Mouse (Mus musculus) ovary, postnatal 10 days (tissue): ENCODE measurements around the gene Pan3.
"Not testable (repeated sequence)": the region's sequence is repeated elsewhere in the genome, so short reads cannot be mapped to it uniquely, and the experiment has no call there.

Experiments used
- DNase-seq: peaks from one replicate; pipeline ENCODE4 v3.0.0; 2022; ENCODE audit warnings: low spot score

The Pan3 gene

GRCm38 (mm10) chr5:147557641-147558040 is 127.7 kb downstream of the Pan3 start:
- DNase-seq = not testable (repeated sequence)

- no peak for DNase-seq
Observed at GRCm38 (mm10) chr5:147563511-147564139, 133.7 kb downstream of the Pan3 start.

GRCm38 (mm10) chr5:147564140-147564590 is 134.2 kb downstream of the Pan3 start:
- DNase-seq = no peak

- no peak for DNase-seq
Observed at GRCm38 (mm10) chr5:147565444-147565843, 135.5 kb downstream of the Pan3 start.

GRCm38 (mm10) chr5:147566335-147566734 is 136.4 kb downstream of the Pan3 start:
- no peak for DNase-seq

- DNase-seq = no peak
Observed at GRCm38 (mm10) chr5:147572695-147573094, 142.7 kb downstream of the Pan3 start.

- no peak for DNase-seq
Observed at GRCm38 (mm10) chr5:147573555-147573954, 143.6 kb downstream of the Pan3 start.

GRCm38 (mm10) chr5:147574517-147574916 is 144.6 kb downstream of the Pan3 start:
- no peak for DNase-seq

- no peak for DNase-seq
Observed at GRCm38 (mm10) chr5:147577003-147577402, 147.0 kb downstream of the Pan3 start.

GRCm38 (mm10) chr5:147579148-147579547 is 149.2 kb downstream of the Pan3 start:
- DNase-seq = no peak

- DNase-seq = no peak
Observed at GRCm38 (mm10) chr5:147579691-147580090, 149.7 kb downstream of the Pan3 start.

GRCm38 (mm10) chr5:147580181-147580580 is 150.2 kb downstream of the Pan3 start:
- no peak for DNase-seq

GRCm38 (mm10) chr5:147583702-147584298 is 153.8 kb downstream of the Pan3 start:
- peak; percentile 70 for DNase-seq

- no peak for DNase-seq
Observed at GRCm38 (mm10) chr5:147584648-147585047, 154.7 kb downstream of the Pan3 start.

- DNase-seq = no peak
Observed at GRCm38 (mm10) chr5:147585070-147585469, 155.1 kb downstream of the Pan3 start.

- DNase-seq = no peak
Observed at GRCm38 (mm10) chr5:147589814-147590213, 159.9 kb downstream of the Pan3 start.

GRCm38 (mm10) chr5:147597825-147598224 is 167.9 kb downstream of the Pan3 start:
- DNase-seq = no peak
